Mouse (Mus musculus) testis, postnatal 14 days (tissue): ENCODE results near the gene Cd24a.
A peak's percentile ranks its signal among the peaks of the same experiment; 100 is the strongest.

ENCODE experiments used
- DNase-seq: peaks from one replicate; pipeline ENCODE4 v3.0.0; 2021; ENCODE audit warnings: low spot score

Gene Cd24a

DNA sequence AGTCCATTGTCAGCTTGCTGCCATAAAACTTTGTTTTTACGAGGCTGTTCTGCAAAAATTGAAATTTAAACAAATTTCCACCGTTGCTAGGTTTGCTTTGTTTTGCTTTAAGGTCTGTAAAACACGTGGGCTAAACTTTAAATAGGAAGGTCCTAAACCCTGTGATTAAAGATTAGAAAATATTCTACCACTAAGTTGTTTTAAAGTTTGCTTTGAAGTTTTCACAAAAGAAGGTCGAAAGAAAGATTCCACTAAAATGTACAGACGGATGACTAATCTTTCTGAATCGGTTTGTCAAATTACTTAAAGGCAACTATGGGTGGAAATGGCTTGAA is at the start of gene Cd24a:
Cd24a (plus strand) TSS at position 288 of the 335 bp plus-strand sequence.
- DNase-seq, result no peak

DNA sequence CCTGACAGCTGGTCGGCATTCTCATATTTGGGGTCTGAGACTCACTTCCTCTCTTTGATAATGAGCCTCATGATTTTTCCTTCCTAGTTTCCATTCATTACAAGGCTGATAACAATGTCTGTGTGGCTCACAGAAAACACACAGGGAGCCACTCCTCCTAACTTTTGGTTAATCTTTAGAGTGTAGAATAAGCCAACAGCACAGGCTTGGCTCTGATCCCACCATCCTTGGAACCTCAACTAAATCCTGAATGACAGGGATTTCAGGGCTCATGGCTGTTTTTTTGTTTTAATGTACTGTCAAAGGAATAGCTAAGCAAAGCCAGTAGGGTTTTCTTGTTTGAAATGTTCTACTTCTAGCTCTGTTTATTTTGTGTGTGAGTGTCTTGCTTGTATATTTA is 43.7 kb upstream of the Cd24a start:
- DNase-seq, result no peak

DNA sequence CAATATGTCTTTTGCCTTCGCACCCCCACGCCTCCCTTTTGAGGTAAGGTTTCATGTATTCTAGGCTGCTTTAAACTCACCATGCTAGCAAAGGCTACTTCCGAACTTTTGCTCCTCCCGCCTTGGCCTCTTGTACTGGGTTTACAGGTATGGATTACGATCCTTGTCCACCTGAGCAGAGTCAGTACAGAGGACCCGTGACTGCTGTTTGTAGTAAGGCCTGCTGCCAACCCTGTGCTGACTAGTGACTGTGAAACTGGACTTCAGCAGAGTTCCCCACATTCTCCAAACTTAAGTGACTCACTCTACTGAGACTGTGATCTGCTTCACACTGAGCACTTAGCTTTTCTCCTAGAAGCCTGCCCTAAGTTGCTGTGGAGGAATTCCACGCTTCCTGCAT is 40.4 kb upstream of the Cd24a start:
- DNase-seq, result no peak

DNA sequence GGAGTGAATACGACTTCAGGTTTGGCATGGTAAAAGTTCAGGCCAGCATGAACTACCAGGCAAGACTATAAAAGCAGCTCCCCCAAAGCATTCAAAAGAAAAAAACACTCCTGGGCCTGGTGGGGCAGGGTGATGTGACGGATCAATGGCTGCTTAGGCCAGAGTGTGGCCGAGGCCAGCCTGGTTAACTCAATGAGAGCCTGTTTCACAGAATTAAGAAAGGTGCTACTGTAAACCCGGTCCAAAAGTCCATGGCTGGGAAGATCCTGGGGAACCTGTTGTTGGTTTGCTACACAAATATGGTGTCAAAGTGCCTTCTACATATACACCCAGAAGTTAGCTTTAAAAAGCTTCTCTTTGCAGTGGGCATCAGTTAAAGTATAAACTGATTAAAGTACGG is 39.3 kb upstream of the Cd24a start:
- DNase-seq, result no peak

DNA sequence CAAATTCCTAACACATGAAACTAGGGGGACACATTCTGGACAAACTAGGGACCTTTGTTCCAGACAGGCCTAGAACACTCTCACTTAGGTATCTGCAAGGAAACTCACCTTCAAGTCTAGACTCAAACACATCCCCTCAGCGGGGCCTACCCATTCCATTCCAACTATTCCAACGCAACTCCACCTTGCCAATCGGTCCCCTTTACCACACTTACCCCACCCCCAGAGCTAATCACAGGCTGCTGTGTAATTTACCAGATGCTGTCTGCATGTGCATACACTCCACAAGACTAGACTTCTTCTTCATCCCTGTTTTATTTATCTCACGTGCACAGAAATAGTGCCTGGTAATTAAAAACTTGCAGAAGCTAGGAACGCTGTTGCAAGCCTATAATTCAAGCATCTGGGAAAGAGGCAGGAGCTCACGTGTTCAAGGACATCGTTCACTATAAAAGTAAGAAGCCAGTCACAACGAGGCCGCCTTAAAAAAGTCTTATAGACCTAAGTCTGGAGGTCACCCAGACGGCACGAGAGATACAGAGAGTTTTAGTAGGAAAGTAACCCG is 38.3 kb upstream of the Cd24a start:
- no peak for DNase-seq

DNA sequence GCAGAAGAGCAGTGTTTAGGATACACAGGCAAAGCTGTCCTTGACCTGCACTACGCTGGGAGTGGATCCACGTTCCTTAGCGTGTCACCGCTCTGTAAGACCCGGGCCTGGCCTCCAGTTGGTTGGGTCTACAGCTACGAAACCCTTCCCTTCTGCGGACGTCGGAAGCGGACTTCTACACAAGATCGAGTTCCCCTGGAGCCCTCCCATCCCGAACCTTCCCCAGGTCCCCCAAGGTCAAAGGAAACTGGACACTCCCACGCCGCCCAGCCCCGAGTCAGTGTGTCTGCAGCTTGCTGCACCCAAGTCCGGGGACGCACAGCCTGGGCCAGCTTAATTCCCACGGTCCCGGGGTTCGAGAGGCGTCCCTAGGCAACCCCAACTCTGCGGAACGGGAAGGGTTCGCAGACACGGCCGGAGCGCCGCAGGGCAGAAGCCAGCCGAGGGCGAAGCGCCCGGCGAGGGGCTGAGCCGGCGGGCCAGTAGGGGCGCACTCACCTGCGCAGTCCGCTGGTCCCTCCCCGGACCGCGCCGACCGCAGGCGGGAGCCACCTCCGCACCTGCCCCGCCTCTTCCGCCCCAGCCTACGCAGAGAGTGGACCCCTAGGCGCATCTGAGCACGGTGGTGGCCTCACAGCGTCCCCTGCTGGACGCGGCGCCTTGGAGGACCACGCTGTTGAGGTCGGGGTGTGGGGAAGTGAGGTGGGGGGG is 37.5 kb upstream of the Cd24a start, which contains the start of gene 1700021F05Rik:
1700021F05Rik (minus strand) TSS at position 553 of the 711 bp plus-strand sequence.
- peak; percentile 95 for DNase-seq

DNA sequence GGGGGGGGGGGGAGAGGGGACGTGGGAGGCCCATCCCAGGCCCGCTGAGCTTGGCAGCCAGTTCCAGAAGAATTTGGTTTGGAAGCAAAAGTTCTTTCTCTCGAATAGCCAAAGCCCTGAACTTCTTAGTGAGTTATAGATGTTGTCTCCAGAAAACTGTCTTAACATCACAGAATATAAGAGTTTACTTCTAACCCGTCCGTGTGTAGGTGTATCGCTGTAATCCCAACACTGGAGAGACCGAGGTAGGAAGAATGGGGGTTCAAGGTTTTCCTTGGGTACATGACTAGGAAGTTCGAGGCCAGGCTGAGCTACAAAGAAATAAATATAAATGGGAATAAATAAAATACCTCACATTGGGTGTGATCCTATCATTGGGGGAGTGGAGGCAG is 36.9 kb upstream of the Cd24a start:
- no peak for DNase-seq

DNA sequence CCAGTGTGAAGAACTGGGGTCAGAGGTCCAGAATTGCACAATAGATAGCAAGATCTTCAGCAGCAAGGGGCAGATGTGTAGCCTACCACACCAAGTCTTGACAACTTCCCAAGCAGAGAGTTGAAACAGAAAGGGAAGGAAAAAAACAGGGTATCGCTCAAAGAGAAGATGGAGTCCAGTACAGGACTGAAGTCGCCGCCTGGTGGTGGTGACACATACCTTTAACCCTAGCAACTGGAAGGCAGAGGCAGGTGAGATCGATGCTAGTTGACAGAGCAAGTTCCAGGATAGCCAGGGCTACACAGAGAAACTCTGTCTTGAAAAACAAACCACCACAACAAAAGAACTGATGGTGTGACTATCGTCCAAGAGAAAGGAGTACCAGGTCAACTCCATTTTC is 28.7 kb upstream of the Cd24a start:
- DNase-seq, result no peak

DNA sequence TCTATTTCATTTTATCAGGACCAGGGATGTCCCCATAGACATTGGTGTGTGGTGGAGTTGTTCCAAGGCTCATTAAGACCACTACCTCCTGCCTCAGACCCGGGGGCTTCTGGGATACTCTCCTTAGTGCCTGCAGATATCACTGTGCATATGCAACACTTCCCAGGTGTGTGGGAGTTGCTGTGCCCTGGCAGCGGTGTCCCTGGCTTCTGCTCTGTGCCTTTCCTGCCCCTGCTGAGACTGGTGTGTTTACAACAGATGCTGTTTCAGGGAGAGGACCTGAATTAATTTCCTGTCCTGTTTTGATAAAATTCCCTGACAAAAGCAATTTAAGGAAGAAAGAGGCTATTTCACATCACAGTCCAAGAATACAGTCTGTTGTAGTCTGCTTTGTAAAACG is 27.2 kb upstream of the Cd24a start:
- DNase-seq, result no peak

DNA sequence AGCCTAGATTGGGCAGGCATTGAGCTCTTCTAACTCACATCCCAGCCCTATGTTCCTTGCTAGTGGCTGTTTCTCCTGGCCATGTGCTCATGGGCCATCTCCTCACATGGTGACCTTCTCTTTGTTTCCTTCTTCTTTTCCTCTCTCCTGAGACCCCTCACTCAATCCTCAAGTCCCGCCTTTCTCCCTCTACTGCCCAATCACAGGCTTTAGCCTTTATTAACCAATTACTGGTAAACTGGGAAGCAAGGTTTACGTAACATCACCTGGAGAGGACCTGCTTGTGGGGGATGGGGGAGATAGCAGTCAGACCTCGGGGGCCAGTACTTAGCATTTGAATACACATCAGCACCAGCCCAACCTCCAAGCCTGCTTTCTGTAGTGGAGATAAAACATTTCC is 26.7 kb upstream of the Cd24a start:
- no peak for DNase-seq

DNA sequence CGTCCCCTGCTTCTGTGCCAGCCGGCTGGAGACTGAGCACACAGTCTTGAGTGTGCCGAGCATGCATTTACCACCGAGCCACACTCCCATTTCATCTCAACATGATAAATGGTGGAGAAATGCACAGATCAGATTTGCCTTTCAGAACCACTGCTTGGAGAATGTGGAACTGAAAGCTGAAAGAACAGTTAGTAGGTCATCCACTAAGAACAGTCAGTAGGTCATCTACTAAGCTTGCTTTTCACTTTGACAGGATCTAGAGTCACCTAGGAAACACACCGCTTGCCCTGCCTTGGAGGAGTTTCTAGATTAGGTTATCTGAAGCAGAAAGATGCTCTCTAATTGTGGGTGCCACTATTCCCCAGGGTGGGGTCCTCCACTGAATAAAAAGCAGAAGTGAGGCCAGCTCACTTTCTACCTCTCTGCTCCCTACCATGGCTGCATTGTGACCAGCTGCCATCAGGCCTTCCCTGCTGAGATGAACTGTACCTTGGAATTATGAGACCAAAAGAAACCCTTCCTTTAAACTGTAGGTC is 20.4 kb upstream of the Cd24a start:
- DNase-seq, result no peak

DNA sequence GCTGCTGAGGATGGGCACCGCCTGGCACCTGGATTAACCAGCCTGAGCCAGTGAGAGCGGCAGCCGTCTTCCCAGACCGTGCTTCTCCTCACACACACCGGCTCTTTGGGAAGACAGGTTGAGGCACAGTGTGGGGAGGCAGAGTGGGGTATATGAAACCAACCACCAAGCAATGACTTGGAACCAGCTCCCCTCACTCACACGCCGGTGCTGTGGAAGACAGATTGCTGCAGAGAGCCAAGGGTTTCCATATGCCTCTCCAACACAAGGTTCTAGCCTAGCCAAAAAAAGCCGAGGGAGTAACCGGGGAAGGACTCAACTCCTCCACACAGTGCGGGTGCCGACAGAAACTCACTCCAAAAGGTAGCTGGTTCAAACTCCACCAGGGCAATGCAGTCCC is 18.8 kb upstream of the Cd24a start:
- DNase-seq, result no peak

DNA sequence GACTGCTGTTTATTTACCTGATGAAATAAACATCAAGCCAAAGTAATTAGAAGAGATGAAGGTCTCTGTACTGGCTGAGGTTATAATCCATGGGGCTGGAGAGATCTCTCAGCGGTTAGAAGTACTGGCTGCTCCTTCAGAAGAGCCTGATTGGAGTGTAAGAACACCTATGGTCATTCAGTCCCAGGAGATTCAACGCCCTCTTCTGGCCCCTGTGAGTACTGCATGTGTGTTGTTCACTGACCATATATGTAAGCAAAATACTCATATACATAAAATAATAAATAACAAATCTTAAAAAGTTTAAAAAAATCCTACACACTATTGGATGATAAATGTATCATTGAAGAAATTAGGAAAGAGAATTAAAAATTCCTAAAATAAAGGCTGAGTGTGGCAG is 17.3 kb upstream of the Cd24a start:
- no peak for DNase-seq

DNA sequence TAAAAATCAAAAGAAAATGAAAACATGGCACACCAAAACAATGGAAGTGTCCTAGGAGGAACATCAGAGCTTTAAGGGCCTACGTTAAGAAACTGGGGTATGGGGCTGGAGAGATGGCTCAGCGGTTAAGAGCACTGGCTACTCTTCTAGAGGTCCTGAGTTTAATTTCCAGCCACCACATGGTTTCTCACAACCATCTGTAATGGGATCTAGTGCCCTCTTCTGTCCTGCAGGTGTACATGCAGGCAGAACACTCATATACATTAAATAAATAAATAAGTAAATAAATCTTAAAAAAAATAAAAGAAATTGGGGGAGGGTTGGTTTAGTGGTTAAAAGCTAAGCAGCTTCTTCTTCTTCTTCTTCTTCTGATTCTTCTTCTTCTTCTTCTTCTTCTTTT is 16.8 kb upstream of the Cd24a start:
- no peak for DNase-seq

DNA sequence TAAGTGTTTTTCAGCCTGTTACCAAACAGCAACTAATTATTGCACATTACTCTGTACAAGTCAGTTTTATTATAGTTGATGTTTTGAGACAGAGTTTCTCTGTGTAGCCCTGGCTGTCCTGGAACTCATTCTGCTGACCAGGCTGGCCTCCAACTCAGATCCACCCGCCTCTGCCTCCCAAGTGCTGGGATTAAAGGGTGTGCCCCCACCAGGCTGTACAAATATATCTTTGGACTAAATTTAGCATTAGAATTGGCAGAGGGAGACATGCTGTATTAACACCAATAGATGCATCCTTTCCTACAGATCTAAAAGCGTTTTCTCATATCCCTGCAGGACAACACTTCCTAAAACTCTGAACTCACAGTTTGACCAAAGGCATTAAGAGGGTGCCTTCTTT is 3.7 kb upstream of the Cd24a start:
- DNase-seq, result no peak

DNA sequence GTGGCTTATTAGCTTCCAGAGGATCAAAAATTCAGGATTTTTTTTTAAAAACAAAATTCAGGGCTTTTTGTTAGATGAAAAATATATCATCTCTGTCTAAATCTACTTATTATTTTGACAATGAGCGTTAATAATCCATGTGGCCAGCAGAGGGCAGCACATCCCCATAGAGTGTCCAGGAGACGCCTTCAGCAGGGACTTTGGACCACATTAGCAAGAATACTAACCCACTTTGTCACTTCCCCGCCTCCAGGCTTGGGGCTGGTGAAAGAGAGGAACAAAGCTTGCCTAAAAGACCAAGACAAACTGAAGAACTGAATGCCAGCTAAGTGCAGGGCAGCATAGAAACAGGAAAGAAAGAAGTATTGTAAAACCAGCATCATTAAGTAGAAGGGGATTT is 3.1 kb upstream of the Cd24a start:
- DNase-seq, result peak; percentile 47

DNA sequence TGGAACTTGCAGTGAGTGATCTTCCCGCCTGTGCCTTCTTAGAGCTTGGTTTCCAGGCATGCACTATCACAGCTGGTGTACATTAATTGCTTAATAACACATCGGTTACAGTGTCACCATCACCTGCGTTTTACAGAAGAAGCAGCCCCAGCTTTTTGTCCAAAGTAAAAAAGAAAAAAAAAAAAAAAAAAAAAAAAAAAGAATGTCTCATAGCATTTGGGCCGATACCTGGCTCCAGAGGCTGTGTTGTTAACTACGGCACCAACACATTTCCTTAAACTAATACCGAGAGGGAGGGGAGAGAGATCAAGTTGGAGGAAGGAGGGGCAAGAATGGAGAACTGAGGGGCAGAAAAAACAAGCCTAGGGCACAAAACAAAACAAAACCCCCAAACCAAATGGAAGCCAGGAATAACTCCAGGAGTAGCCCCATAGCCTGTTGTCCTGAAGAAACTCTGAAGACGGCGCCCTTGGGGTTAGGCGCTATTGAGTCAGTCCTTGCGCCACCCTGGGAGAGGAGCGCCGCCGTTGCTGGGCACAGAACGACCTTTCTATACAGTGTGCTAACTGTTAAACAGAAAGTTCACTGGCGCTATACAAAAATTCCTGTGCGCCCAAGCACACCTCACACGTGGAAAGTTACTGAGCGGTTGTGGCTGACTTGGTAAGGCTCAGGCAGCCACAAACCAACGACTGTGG is 636 bp upstream of the Cd24a start:
- DNase-seq, result no peak

DNA sequence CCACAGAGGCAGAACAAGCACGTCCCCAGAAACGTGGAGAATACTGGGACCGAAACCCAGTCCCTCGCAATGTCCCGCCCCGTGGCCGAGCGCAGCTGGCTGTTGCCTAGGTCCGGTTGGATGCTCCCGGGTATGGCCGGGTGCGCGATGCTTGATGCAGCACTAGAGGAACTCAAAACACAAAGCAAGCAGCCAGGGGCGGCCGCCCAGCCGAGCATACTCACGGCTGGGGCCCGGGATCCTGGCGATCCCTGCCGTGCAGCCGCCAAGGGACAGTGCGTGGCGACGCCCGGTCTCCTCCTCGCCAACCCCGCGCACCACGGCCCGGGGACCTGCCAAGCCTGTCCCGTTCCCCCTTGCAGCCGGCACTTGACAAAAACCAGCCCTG is 276 bp downstream of the Cd24a start:
- peak; percentile 29 for DNase-seq

DNA sequence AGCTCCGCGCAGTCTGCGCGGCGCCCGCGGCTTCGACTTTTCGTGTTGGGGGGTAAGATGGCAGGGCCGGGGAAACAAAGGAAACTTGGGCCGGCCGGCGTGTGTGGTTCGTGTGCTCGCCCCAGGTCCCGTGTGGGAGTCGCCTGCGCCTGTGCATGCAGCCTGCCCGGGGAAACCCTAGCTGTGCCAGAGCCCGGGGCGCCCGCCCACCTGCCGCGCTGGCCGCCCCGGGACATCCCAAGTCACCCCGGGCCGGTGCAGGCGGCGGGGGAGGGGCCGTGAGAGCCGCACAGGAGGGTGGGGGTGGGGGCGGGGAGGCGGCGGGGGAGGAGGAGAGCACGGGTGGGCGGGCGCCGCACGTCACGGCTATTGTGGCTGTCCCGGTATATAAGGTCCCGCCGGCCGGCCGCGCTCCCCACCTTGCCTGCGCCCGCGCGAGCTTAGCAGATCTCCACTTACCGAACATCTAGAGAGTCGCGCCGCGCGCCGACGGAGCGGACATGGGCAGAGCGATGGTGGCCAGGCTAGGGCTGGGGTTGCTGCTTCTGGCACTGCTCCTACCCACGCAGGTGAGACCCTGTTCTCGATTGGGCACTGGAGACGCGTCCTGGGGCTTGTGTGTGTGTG is 783 bp downstream of the Cd24a start:
- peak; percentile 50 for DNase-seq

DNA sequence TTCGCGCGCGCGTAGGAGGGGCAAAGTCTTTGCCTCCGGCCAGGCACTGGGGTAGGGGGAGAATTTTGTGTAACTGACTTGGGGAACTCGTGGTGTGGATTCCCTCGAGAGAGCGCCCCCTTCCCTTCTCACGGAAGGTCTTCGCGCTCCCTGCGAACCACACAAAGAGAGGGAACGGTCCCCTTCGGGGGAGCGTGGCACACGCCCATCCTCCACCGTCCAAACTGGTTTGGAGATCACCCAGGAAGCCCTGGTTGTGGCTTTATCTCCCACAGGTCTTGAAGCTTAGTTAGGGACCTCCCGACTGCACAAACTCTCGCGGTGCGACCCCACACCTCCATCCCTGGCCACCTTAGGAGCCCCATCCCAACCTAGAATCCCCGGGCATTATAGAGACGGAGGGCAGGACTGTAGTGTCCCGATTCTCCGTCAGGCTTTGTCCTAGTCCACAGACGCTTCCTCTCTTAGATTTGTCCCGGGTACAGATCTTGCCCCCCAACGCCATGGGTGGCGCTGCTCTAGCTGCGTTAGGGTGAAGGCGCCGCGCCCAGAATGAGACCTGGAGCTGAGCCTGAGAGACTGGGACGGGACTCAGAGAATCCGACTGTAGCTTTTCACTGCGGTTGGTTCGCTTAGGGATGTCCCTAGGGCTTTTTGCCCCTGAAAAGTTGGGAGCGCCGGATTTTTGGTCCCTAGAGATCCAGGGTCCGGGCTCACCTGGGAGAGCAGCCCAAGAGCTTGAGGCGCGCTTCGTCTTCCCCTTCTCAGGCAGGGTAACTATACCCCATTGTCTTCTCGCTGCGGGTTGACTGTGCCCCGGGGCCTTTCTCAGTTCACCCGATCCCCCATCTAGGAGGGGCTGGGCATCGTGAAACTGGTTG is 1.5 kb downstream of the Cd24a start:
- DNase-seq, result no peak

DNA sequence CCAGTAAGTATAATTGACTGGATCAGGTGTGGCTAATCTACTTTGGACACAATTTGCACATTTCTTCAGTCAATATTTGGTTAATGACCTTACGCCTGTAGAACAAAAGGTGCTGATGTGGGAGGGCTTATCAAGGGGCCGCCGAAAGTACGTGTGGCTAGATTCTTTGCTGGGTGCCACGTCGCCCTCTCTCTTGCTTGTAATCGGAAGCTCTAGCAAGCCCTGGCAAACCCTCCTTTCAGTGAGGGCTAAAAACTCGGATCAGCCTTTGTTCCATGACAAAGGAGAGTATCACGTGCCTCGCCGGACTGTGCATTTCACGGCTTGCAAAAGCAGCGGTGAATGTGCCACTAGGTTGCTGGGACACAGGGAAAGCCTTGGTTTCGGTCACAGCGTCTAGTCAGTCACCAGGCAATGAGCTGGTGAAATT is 2.6 kb downstream of the Cd24a start:
- no peak for DNase-seq

DNA sequence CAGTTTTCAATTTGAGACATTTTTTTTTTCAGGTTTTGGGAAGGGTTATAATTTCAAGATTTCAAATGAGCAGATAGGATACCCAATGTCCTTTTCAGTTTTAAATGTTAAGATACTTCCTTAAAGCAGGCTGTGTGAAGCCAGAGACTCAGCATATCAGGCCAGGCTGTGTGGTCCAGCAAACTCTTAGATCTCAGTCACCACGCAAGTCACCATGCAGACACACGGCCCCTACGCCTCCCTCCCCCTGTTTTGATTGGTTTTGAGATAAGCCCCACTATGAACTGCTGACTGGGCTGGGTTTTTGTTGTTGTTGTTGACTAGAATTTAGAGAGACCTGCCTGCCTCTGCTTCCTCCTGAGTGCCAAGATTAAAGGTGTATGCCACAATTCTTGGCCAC is 3.2 kb downstream of the Cd24a start:
- DNase-seq, result no peak
